Comparison of ENCODE assay signal across 23 mouse cellular contexts in genomic region chr15:60387962-60388361, GRCm38 (mm10).
DNase-seq lines count a peak whose midpoint lies in the region; ATAC-seq and TF ChIP-seq lines count a peak whose summit lies in the region.
"Had no signal": no experiment of that assay in that cellular context is flagged by ENCODE, and none has a peak within 500 bp of the region (broad histone marks: within the 10 kb centered on the region; RNA-seq: fewer than 3 reads in every experiment).

No protein-coding gene starts in this region.

- no peaks in the 10 kb centered on the region for H3K36me3 ChIP-seq in hindbrain, embryonic 16.5 days (ENCODE audit: control insufficient read depth, insufficient read depth, low read length)
- H3K36me3 ChIP-seq in hindbrain, embryonic 13.5 days, result no peaks in the 10 kb centered on the region
- no peaks in the 10 kb centered on the region for H3K36me3 ChIP-seq in stomach, postnatal 0 days (ENCODE audit: control insufficient read depth, insufficient read depth, low read length)
- H3K36me3 ChIP-seq: embryonic facial prominence, embryonic 10.5 days; hindbrain, embryonic 15.5 days; limb, embryonic 12.5 days; midbrain, embryonic 10.5 days; neural tube, embryonic 15.5 days had no signal

- no peak overlapping the region for H3K4me3 ChIP-seq in hindbrain, embryonic 16.5 days (ENCODE audit: low read length)
- H3K4me3 ChIP-seq in hindbrain, embryonic 13.5 days, result no peak overlapping the region
- H3K4me3 ChIP-seq in stomach, postnatal 0 days (ENCODE audit: low read depth, low read length), result no peak overlapping the region
- H3K4me3 ChIP-seq: embryonic facial prominence, embryonic 10.5 days; heart, adult 2 months; hindbrain, embryonic 15.5 days; limb, embryonic 12.5 days; midbrain, embryonic 10.5 days; neural tube, embryonic 15.5 days had no signal

- peak; percentile 73 to 74 for DNase-seq in cerebellum, postnatal 10 days
- DNase-seq in cerebellum, adult 11 months, result no peak
- DNase-seq in layer of hippocampus, adult 11-12 months (ENCODE audit: low spot score), result peak; percentile 38
- peak; percentile 19 to 21 for DNase-seq in layer of hippocampus, postnatal 36 days
- no peak for DNase-seq in gastrocnemius, postnatal 25 days
- DNase-seq in stomach, postnatal 0 days (ENCODE audit: low spot score), result no peak
- DNase-seq: adrenal gland, postnatal 14 days; cerebellum, adult 18-20 months; gastrocnemius, postnatal 14 days; heart, adult 2 months; kidney, adult 9 months; kidney, postnatal 14 days; liver, postnatal 0 days had no signal

- H3K9me3 ChIP-seq in hindbrain, embryonic 16.5 days (ENCODE audit: control insufficient read depth, low read length), result no peaks in the 10 kb centered on the region
- no peaks in the 10 kb centered on the region for H3K9me3 ChIP-seq in hindbrain, embryonic 13.5 days
- H3K9me3 ChIP-seq in stomach, postnatal 0 days (ENCODE audit: control insufficient read depth, low read length), result no peaks in the 10 kb centered on the region
- H3K9me3 ChIP-seq: embryonic facial prominence, embryonic 10.5 days; hindbrain, embryonic 15.5 days; limb, embryonic 12.5 days; midbrain, embryonic 10.5 days; neural tube, embryonic 15.5 days had no signal

- TF ChIP-seq CTCF in stomach, postnatal 0 days (IDR thresholded peaks at IDR 0.05; ENCODE audit: low read depth), result no peak

- no peaks in the 10 kb centered on the region for H3K4me1 ChIP-seq in hindbrain, embryonic 16.5 days (ENCODE audit: control insufficient read depth, insufficient read depth, low read depth, low read length)
- no peaks in the 10 kb centered on the region for H3K4me1 ChIP-seq in hindbrain, embryonic 13.5 days (replicated peaks)
- H3K4me1 ChIP-seq in stomach, postnatal 0 days (replicated peaks; ENCODE audit: control insufficient read depth, insufficient read depth), result no peaks in the 10 kb centered on the region
- H3K4me1 ChIP-seq: embryonic facial prominence, embryonic 10.5 days; hindbrain, embryonic 15.5 days; limb, embryonic 12.5 days; midbrain, embryonic 10.5 days; neural tube, embryonic 15.5 days had no signal

- no peak overlapping the region for H3K27ac ChIP-seq in hindbrain, embryonic 16.5 days (ENCODE audit: low read depth, low read length)
- no peak overlapping the region for H3K27ac ChIP-seq in hindbrain, embryonic 13.5 days
- no peak overlapping the region for H3K27ac ChIP-seq in stomach, postnatal 0 days (replicated peaks)
- H3K27ac ChIP-seq: embryonic facial prominence, embryonic 10.5 days; heart, adult 2 months; hindbrain, embryonic 15.5 days; limb, embryonic 12.5 days; midbrain, embryonic 10.5 days; neural tube, embryonic 15.5 days had no signal

- H3K27me3 ChIP-seq in hindbrain, embryonic 16.5 days (replicated peaks; ENCODE audit: control insufficient read depth, insufficient read depth, low read length), result no peaks in the 10 kb centered on the region
- H3K27me3 ChIP-seq in hindbrain, embryonic 13.5 days, result no peaks in the 10 kb centered on the region
- H3K27me3 ChIP-seq in stomach, postnatal 0 days (ENCODE audit: control insufficient read depth, insufficient read depth, low read length), result no peaks in the 10 kb centered on the region
- H3K27me3 ChIP-seq: hindbrain, embryonic 15.5 days; limb, embryonic 12.5 days; neural tube, embryonic 15.5 days had no signal

- no peak for TF ChIP-seq EP300 in stomach, postnatal 0 days (optimal IDR thresholded peaks at IDR 0.05)

- H3K4me2 ChIP-seq in hindbrain, embryonic 16.5 days (ENCODE audit: low read length), result no peak overlapping the region
- H3K4me2 ChIP-seq in hindbrain, embryonic 13.5 days, result no peak overlapping the region
- H3K4me2 ChIP-seq in stomach, postnatal 0 days (replicated peaks; ENCODE audit: low read depth), result no peak overlapping the region
- H3K4me2 ChIP-seq: hindbrain, embryonic 15.5 days; limb, embryonic 12.5 days; liver, embryonic 11.5 days; neural tube, embryonic 15.5 days had no signal

- ATAC-seq in hindbrain, embryonic 16.5 days, result peak; percentile 54; the same call in 1 of the 2 replicates
- ATAC-seq in hindbrain, embryonic 13.5 days (ENCODE audit: low FRiP score), result no peak
- no peak for ATAC-seq in stomach, postnatal 0 days (ENCODE audit: low FRiP score, low TSS enrichment)
- ATAC-seq: intestine, embryonic 16.5 days; liver, postnatal 0 days; lung, postnatal 0 days had no signal

- 79% methylated on average over 2 of the region's 2 CpGs for WGBS in hindbrain, embryonic 16.5 days
- 83% methylated on average over 2 of the region's 2 CpGs for WGBS in hindbrain, embryonic 13.5 days
- WGBS in stomach, postnatal 0 days, result 72% methylated on average over 2 of the region's 2 CpGs

- H3K9ac ChIP-seq in hindbrain, embryonic 16.5 days (ENCODE audit: low read depth, low read length), result no peak overlapping the region
- no peak overlapping the region for H3K9ac ChIP-seq in hindbrain, embryonic 13.5 days
- H3K9ac ChIP-seq in stomach, postnatal 0 days (ENCODE audit: low read length), result no peak overlapping the region
- H3K9ac ChIP-seq: hindbrain, embryonic 15.5 days; limb, embryonic 12.5 days; liver, postnatal 0 days; neural tube, embryonic 15.5 days had no signal

Comparison
In these comparisons a context has a peak if more than half of its experiments do, and no peak if none do; other contexts are left out.
1. DNase-seq: peak in cerebellum, postnatal 10 days (2 of 2), layer of hippocampus, adult 11-12 months (single experiment) and layer of hippocampus, postnatal 36 days (2 of 2); none in cerebellum, adult 11 months (single experiment), gastrocnemius, postnatal 25 days (single experiment) and stomach, postnatal 0 days (single experiment).